Mouse (Mus musculus): ENCODE results near the gene Atg7.

DNA sequence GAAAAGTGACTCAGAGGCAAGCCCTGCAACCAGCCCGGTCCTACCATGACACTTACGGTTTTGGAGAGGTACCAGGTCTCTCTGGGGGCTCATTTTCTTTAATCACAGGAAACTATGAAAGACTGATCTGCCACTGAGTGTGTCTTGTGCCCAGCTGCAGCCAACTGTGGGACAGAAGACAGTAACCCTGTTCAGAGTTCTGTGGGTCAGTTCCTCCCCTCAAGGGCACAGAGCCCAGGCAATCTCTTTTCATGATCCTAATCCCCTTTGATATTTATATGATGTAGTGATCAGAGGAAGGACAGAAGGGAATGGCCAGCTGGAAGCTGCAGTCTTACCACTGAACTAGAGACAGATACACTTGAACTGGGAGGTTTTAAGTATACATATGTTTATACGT is 92.2 kb downstream of the Atg7 start:
- no peak for TF ChIP-seq POLR2A (IDR thresholded peaks at IDR 0.05; ENCODE audit: insufficient read length, low read depth)
- no peak for TF ChIP-seq USF1 (IDR thresholded peaks at IDR 0.05; ENCODE audit: low read depth)
- no peak for TF ChIP-seq TCF12 (IDR thresholded peaks at IDR 0.05; ENCODE audit: insufficient read depth, poor library complexity, severe bottlenecking)
- no peak for TF ChIP-seq MYOG (IDR thresholded peaks at IDR 0.05; ENCODE audit: control insufficient read depth in 1 of 3, insufficient read depth in 1 of 3, insufficient read length in 2 of 3, low read depth in 2 of 3)
- TF ChIP-seq MAX (IDR thresholded peaks at IDR 0.05; ENCODE audit: low read depth), result no peak
- TF ChIP-seq SRF (IDR thresholded peaks at IDR 0.05; ENCODE audit: control insufficient read depth, insufficient read length, low read depth), result no peak
- TF ChIP-seq MYOD1 (IDR thresholded peaks at IDR 0.05; ENCODE audit: control insufficient read depth in 1 of 3, insufficient read length in 2 of 3, low read depth in 2 of 3), result no peak

All from myocyte (in vitro differentiated cells).